Mouse (Mus musculus): ENCODE data around the gene Klhl29.

Klhl29 gene

DNA sequence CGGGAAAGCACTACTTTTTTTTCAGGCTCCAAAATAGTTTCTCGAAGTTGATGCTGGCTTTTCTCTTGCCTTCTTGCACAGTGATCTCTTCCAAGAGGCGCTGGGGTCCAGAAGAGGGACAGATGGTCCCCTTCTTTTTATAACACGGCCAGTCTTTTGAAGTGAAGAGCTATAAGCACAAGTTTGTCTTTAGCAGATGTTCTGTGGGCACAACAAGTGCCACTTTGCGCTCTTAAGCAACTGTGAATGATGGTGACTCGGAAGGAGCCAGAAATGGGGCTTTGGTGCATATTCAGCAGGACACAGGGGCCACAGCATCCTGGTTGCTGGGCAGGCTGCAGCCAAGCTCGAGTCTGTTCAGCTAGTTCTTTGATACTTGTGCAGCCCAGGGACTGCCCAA, 249.6 kb downstream of the Klhl29 start:
- no peak for DNase-seq (ENCODE audit: low read depth)

DNA sequence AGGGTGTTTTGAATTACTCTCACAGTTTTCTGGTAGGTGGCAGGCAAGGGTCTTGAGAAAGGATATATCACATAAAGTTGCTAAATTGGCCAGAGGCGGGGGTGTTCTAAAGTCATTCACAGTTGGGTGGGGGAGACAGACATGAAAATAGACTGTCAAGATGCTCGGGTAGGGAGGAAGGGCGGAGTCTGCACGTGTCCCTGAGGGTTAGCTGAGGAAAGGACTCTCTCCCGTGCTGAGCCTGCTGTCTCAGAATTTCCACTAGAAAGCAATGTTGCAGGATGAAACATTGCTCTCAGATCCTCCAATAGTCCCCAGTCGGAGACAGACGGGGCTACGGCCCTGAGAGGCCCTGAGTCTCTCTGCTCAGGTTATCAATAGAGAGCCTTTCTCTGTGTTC, 252.5 kb downstream of the Klhl29 start:
- no peak for DNase-seq (ENCODE audit: low read depth)

- DNase-seq (ENCODE audit: low read depth): no peak
Observed at GRCm38 (mm10) chr12:5120249-5120648, 255.2 kb downstream of the Klhl29 start.

DNA sequence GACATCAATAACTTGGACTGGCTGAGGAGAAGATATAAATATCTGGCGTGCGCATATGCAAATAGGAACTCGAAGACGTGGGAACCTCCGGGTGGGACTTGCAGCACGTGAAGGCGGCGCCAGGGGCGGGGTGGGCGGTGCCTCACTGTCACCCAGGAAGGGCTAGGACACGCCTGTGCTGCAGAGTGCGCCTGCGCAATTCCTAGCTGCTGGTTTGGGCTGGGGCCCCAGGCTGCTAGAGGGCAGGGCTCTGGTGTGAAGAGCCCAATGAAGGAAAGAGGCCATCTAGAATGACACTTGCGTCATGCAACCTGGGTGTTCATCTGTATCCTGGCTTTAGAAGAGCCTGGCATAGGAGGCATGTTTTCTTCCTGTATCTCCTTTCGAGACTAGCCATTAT, 255.8 kb downstream of the Klhl29 start:
- no peak for DNase-seq (ENCODE audit: low read depth)

DNA sequence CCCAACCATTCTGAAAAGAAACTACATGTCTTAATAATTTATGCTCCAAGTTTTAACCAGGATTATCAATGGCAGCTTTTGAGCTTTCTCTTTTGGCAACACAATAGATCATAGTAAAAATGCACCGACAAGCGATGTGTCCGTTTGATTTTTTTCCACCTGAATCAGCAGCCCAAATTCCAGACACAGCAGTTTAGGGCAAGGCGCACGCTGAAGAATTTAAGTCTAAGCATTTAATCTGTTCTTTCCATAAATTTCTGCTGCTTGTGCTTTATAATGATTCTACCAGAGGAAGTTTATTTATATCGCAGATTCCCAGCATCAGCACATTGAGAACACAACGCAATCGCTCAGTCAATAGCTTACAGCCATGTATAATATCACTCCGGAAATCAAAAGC, 256.2 kb downstream of the Klhl29 start:
- DNase-seq (ENCODE audit: low read depth): no peak

DNA sequence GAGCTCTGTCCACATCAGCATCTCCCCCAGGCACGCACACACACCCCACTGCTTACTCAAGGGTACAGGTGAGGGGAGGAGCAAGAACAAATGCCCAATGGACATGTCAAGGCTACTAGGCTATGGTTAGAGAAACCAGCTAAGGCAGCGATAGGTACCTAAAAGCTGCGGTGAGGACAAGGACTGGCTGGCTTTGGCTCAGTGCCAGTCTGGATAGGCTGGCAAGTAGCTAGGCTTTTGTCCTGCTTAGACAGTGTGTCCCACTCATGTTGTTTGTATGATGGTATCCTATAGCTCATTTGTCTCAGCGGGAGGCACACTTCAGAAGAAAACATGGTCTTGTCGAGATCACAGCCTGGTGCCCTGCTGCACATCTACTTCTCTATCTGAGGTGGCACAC, 258.9 kb downstream of the Klhl29 start:
- DNase-seq (ENCODE audit: low read depth): no peak

DNA sequence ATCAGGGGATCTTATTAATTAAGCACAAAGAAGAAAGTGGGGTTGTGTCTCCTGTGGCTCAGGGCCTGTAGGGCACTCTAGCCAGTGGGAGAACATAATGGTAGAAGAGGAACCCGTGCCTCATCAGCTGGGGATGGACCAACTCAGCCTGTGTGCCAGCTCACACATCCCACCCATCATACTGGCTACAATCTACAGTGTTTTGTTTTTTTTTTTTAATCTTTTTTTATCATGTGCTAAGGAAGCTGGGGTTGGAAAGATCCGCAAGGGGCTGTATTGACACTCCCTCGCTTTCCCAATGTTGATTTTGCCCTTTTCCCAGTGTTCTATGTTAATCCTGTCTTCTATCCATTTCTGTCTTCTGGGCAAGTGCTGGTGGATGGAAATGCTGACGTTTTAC, 260.9 kb downstream of the Klhl29 start:
- no peak for DNase-seq (ENCODE audit: low read depth)

GRCm38 (mm10) chr12:5111343-5111742, 264.1 kb downstream of the Klhl29 start:
- peak; percentile 35 for DNase-seq (ENCODE audit: low read depth)

GRCm38 (mm10) chr12:5108613-5109012, 266.9 kb downstream of the Klhl29 start:
- no peak for DNase-seq (ENCODE audit: low read depth)

- no peak for DNase-seq (ENCODE audit: low read depth)
Observed at GRCm38 (mm10) chr12:5107795-5108194, 267.7 kb downstream of the Klhl29 start.

GRCm38 (mm10) chr12:5104422-5105052, 270.9 kb downstream of the Klhl29 start:
- no peak for DNase-seq (ENCODE audit: low read depth)

GRCm38 (mm10) chr12:5101411-5102024, 274.0 kb downstream of the Klhl29 start:
- peak; percentile 13 for DNase-seq (ENCODE audit: low read depth)

- no peak for DNase-seq (ENCODE audit: low read depth)
Observed at GRCm38 (mm10) chr12:5099572-5099971, 275.9 kb downstream of the Klhl29 start.

DNA sequence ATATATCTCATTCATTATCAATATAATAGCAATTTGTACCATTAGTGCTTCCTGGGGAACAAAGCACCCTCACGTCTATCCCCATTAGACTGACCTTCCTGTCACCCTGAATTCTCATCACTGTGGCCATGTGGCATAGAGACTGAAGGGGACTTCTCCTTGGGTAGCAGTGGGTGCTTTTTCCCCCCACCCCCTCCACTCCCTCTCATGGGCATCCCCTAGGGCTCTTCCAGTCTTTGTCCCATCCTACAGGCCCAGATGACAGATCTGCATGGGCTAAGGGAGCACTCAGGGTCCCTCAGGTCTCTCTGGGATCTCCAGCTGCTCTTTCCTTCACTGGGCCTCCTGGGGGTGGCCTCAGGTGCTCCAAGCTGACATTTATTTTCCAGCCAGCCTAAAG, 286.8 kb downstream of the Klhl29 start:
- DNase-seq (ENCODE audit: low read depth): no peak

GRCm38 (mm10) chr12:5087787-5088519, 287.5 kb downstream of the Klhl29 start:
- DNase-seq (ENCODE audit: low read depth): peak; percentile 45

- DNase-seq (ENCODE audit: low read depth): no peak
Observed at GRCm38 (mm10) chr12:5084714-5085113, 290.8 kb downstream of the Klhl29 start.

DNA sequence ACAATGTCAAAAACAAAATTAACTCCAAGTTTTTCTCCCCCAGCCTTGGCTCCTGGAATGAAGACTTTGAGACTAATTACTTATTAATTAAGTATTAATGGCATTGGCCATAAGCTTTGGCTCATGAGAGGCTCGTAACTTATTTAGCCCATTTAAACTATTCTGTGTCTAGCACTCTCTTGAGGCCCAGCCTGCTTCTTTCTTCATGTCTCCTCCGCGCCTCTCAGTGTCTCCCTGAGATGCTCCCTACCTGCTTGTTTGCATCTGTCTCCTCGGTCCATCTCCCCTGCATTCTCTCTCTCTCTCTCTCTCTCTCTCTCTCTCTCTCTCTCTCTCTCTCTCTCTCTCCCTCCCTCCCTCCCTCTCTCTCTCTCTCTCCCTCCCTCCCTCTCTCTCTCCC, 294.0 kb downstream of the Klhl29 start:
- no peak for DNase-seq (ENCODE audit: low read depth)

GRCm38 (mm10) chr12:5073191-5073590, 302.3 kb downstream of the Klhl29 start:
- DNase-seq (ENCODE audit: low read depth): no peak

DNA sequence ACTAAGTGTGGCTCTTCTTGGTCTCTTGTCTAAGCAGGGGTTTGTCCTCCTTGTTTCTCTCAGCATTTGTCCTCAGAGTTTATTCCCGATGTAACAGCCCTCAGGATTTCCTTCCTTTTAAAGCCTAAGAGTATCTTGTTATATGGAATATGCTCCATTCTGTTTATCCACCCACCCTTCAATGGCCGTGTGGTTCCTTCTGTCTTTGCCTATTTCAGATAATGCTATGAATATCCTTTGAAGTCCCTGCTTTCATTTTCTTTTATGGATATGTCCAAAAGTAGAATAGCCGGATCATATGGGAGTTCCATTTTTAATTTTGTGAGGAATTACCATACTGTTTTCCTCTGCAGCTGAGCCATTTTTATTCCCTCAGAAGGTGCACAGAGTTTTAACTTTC, 305.4 kb downstream of the Klhl29 start:
- no peak for DNase-seq (ENCODE audit: low read depth)

DNA sequence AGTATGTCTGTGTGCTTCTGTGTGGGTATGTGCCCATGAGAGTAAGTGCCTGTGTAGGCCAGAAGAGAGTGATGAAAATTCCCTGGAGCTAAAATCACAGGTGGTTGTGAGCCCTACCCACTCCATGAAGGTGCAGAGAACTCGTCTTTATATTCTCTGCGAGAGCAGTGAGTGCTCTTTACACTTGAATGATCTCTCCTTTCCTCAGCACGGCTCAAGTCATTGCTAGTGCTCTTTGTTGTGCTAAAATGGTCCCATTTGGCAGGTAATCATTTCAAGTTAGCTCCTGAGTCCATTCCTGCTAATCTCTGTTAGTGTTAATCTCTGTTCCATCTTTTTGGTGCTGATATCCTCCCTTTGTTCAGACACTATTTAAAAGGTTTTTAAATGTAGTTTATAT, 307.9 kb downstream of the Klhl29 start:
- no peak for DNase-seq (ENCODE audit: low read depth)

DNA sequence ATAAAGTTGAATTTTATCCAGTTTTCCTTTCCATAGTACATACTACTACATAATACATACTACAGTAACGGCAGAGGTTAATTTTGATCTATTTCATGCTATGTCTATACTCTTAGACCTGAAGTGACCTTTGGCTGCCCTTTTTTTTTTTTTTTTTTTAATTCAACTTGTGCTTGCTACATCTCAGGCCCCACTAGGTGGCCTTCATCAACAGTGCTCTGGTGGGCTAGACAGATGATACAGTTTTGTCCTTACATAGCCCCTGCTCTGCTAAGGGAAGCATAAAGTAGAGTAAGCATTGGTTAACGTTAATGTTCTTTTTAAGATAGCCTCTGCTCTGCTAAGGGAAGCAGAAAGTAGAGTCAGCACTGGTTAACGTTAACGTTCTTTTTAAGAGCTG, 327.4 kb downstream of the Klhl29 start:
- DNase-seq (ENCODE audit: low read depth): no peak

DNA sequence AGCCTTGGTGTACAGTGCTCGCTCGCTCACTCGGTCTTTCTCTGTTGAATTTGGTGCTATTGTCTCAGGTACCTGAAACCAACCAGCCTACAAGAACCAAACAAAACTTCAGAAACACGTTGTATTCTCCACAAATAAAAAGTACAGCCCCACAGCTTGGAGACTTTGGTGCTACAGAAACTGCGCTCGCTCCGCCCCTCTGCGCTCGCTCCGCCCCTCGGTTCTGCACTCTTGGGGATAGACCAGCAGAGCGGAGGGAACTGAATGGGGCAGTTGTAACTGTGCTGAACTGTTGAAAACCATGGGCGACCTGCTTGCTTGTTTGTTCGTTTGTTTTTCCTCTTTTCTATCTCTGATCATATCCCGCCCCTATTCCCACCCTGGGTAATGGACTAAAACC, 331.3 kb downstream of the Klhl29 start:
- no peak for DNase-seq (ENCODE audit: low read depth)

DNA sequence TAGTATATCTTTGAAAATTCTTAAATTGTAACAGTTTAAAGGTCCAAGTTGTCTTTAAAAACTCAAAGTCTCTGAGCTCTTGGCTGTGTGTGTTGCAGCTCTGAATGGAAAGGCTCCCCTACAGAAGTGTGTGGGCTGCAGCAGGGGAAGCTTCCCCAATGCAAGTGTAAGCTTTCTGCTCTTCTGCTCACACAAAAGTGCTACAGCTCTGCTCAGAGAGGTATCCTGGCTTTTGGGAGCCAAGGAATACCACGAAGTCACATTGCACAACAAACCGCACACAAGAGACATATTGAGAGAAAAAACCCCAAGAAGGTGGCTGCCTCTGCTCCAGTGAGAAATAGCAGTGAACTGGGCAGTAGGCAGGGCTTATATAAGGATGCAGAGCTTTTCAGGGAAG, 337.5 kb downstream of the Klhl29 start:
- no peak for DNase-seq (ENCODE audit: low read depth)

GRCm38 (mm10) chr12:5029035-5029434, 346.4 kb downstream of the Klhl29 start:
- DNase-seq (ENCODE audit: low read depth): peak; percentile 16

Data from 416B (cell line).